Mouse (Mus musculus): ENCODE measurements at regions not wholly inside any gene's neighbourhood (a gene's known extent, or its start where the extent isn't known, plus 50 kb on each side); places are given as distances from the start of the nearest gene placed in this dataset.
A peak's percentile ranks its signal among the peaks of the same experiment; 100 is the strongest.

- intact Hi-C loops (cut with DNase I), result no loop called here
- DNase-seq, result no peak
These were observed 62.9 kb upstream of the Gm2310 start for GRCm38 (mm10) chr15:8582676-8583075.

GRCm38 (mm10) chr15:8581146-8581913 is 61.6 kb upstream of the Gm2310 start:
- intact Hi-C loops (cut with DNase I), result no loop called here
- DNase-seq, result no peak

- intact Hi-C loops (cut with DNase I), result no loop called here
- no peak for DNase-seq
These were observed 60.3 kb upstream of the Gm2310 start for GRCm38 (mm10) chr15:8580077-8580476.

GRCm38 (mm10) chr15:8577480-8577881 is 57.7 kb upstream of the Gm2310 start:
- intact Hi-C loops (cut with DNase I), result no loop called here
- peak; percentile 24 to 63 for DNase-seq

GRCm38 (mm10) chr15:8576975-8577374 is 57.2 kb upstream of the Gm2310 start:
- intact Hi-C loops (cut with DNase I), result no loop called here
- DNase-seq, result no peak

GRCm38 (mm10) chr15:8569617-8570016 is 49.9 kb upstream of the Gm2310 start:
- intact Hi-C loops (cut with DNase I), result loop anchor here (5.0 kb wide), 1 partner anchor 117 kb away; no protein-coding TSS in a partner anchor
- peak in 1 of 2 experiments; percentile 5 for DNase-seq
